Mouse (Mus musculus) cortical plate, adult 2 months (tissue): ENCODE measurements at regions not wholly inside any gene's neighbourhood (a gene's known extent, or its start where the extent isn't known, plus 50 kb on each side); places are given as distances from the start of the nearest gene placed in this dataset.

Source experiments
- CTCF ChIP-seq: fragments of 200-500 bp; IDR thresholded peaks from 2 replicates; pipeline ENCODE4 v1.5.1; 2011; ENCODE audit warnings: mild to moderate bottlenecking, control low read depth, low read length; ENCODE audit not compliant: insufficient read depth; ENCODE audit errors: extremely low read depth
- POLR2A ChIP-seq: fragments of 200-500 bp; IDR thresholded peaks from 2 replicates; pipeline ENCODE4 v1.6.1; 2011; ENCODE audit warnings: mild to moderate bottlenecking, low read length, control low read depth; ENCODE audit not compliant: insufficient read depth; ENCODE audit errors: extremely low read depth

DNA sequence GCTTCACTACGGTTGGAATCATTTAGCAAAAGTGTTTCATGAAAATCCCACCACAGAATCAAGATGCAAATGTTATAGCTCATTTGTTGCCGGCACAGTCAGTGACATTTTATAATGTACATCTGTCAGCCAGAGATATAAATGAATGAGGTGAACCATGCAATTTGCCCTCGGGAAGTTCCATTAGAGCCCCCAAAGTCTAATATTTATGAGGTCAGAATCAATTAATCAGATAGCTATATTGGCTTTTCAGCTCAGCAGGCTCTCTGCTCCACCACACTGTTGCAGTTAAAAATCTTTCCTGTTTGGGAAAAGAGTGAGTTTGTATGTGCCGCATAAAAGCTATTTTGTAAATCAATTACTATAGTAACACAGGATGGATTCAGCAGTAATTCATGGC is 430.7 kb upstream of the Nrsn1 start:
- TF ChIP-seq CTCF (no peak), POLR2A (no peak)
